Mouse (Mus musculus): Measurements from ENCODE around the gene Ankrd37. TPM values are rescaled to one million over a fixed set of nuclear protein-coding genes. Genes with fewer than 3 reads are reported as not detected.
A peak's percentile ranks its signal among the peaks of the same experiment; 100 is the strongest.

Ankrd37 gene
- polyA plus RNA-seq (2015; fragmentation: Nextera tagmentation; extraction: Ambion mirVana), result 30.8 and 31.8 TPM in 2 replicates

- no peak within 1 kb of the TSS for H3K9ac ChIP-seq
- H3K4me2 ChIP-seq, result no peak within 1 kb of the TSS
- no peaks in the 10 kb centered on the region for H3K4me1 ChIP-seq
- no peaks in the 10 kb centered on the region for H3K27me3 ChIP-seq (replicated peaks)
- no peak for ATAC-seq (ENCODE audit: insufficient read depth, low FRiP score, low read depth)
- no peaks in the 10 kb centered on the region for H3K9me3 ChIP-seq
- 0 out of 2 replicates have a peak within 1 kb of the TSS, but pooled peaks have one; percentile 22 for H3K27ac ChIP-seq
- H3K4me3 ChIP-seq (replicated peaks), result no peak within 1 kb of the TSS
- WGBS, result 63% methylated on average over 4 of the region's 4 CpGs
- no peaks in the 10 kb centered on the region for H3K36me3 ChIP-seq
Measured at GRCm38 (mm10) chr8:46005596-46005995, at the start of gene Ankrd37. Ankrd37 (minus strand) TSS chr8:46005707.

- H3K4me1 ChIP-seq, result no peaks in the 10 kb centered on the region
- no peak for ATAC-seq (ENCODE audit: insufficient read depth, low FRiP score, low read depth)
- H3K4me2 ChIP-seq, result no peak overlapping the region
- no peaks in the 10 kb centered on the region for H3K36me3 ChIP-seq
- H3K9me3 ChIP-seq, result no peaks in the 10 kb centered on the region
- 77% methylated on average over 13 of the region's 13 CpGs for WGBS
- H3K4me3 ChIP-seq (replicated peaks), result no peak overlapping the region
- H3K9ac ChIP-seq, result no peak overlapping the region
- no peak overlapping the region for H3K27ac ChIP-seq
- H3K27me3 ChIP-seq (replicated peaks), result no peaks in the 10 kb centered on the region
Measured at GRCm38 (mm10) chr8:46040260-46040659, 34.8 kb upstream of the Ankrd37 start.

- Histone ChIP-seq H3K9ac (no peak overlapping the region), H3K4me2 (no peak overlapping the region), H3K4me1 (no peaks in the 10 kb centered on the region), H3K9me3 (no peaks in the 10 kb centered on the region), H3K36me3 (no peaks in the 10 kb centered on the region), H3K27ac (no peak overlapping the region), H3K4me3 (replicated peaks) (no peak overlapping the region), H3K27me3 (replicated peaks) (no peaks in the 10 kb centered on the region)
- ATAC-seq (ENCODE audit: insufficient read depth, low FRiP score, low read depth), result no peak
- 69% methylated on average over 1 of the region's 1 CpGs for WGBS
Measured at GRCm38 (mm10) chr8:46039666-46040065, 34.2 kb upstream of the Ankrd37 start.

GRCm38 (mm10) chr8:46036217-46036616, 30.7 kb upstream of the Ankrd37 start:
- Histone ChIP-seq H3K9me3 (no peaks in the 10 kb centered on the region), H3K27me3 (replicated peaks) (no peaks in the 10 kb centered on the region), H3K9ac (no peak overlapping the region), H3K4me2 (no peak overlapping the region), H3K36me3 (0 out of 2 replicates have a peak, but pooled peaks cover 3% of the 10 kb centered on the region), H3K27ac (no peak overlapping the region), H3K4me1 (no peaks in the 10 kb centered on the region), H3K4me3 (replicated peaks) (no peak overlapping the region)
- 68% methylated on average over 11 of the region's 11 CpGs for WGBS
- no peak for ATAC-seq (ENCODE audit: insufficient read depth, low FRiP score, low read depth)

GRCm38 (mm10) chr8:46024392-46024791, 18.9 kb upstream of the Ankrd37 start:
- Histone ChIP-seq H3K4me2 (no peak overlapping the region), H3K9ac (no peak overlapping the region), H3K27me3 (replicated peaks) (no peaks in the 10 kb centered on the region), H3K4me3 (replicated peaks) (no peak overlapping the region), H3K36me3 (no peaks in the 10 kb centered on the region), H3K27ac (no peak overlapping the region), H3K4me1 (no peaks in the 10 kb centered on the region), H3K9me3 (no peaks in the 10 kb centered on the region)
- ATAC-seq (ENCODE audit: insufficient read depth, low FRiP score, low read depth), result no peak
- WGBS, result 44% methylated on average over 4 of the region's 4 CpGs

GRCm38 (mm10) chr8:46022758-46023157, 17.3 kb upstream of the Ankrd37 start:
- WGBS, result 94% methylated on average over 9 of the region's 9 CpGs
- no peak overlapping the region for H3K9ac ChIP-seq
- no peak overlapping the region for H3K27ac ChIP-seq
- no peaks in the 10 kb centered on the region for H3K27me3 ChIP-seq (replicated peaks)
- no peak overlapping the region for H3K4me3 ChIP-seq (replicated peaks)
- no peaks in the 10 kb centered on the region for H3K4me1 ChIP-seq
- no peak for ATAC-seq (ENCODE audit: insufficient read depth, low FRiP score, low read depth)
- no peak overlapping the region for H3K4me2 ChIP-seq
- H3K36me3 ChIP-seq, result no peaks in the 10 kb centered on the region
- H3K9me3 ChIP-seq, result no peaks in the 10 kb centered on the region

- no peaks in the 10 kb centered on the region for H3K36me3 ChIP-seq
- no peak overlapping the region for H3K27ac ChIP-seq
- H3K27me3 ChIP-seq (replicated peaks), result no peaks in the 10 kb centered on the region
- H3K4me3 ChIP-seq (replicated peaks), result no peak overlapping the region
- no peaks in the 10 kb centered on the region for H3K4me1 ChIP-seq
- no peaks in the 10 kb centered on the region for H3K9me3 ChIP-seq
- H3K4me2 ChIP-seq, result no peak overlapping the region
- no peak overlapping the region for H3K9ac ChIP-seq
- 85% methylated on average over 9 of the region's 9 CpGs for WGBS
- ATAC-seq (ENCODE audit: insufficient read depth, low FRiP score, low read depth), result no peak
Measured at GRCm38 (mm10) chr8:46022203-46022602, 16.7 kb upstream of the Ankrd37 start.

GRCm38 (mm10) chr8:46010746-46011680, 5.5 kb upstream of the Ankrd37 start:
- H3K27me3 ChIP-seq (replicated peaks), result no peaks in the 10 kb centered on the region
- H3K9me3 ChIP-seq, result no peaks in the 10 kb centered on the region
- H3K4me1 ChIP-seq, result peaks cover 9% of the 10 kb centered on the region; the same call in 1 of the 2 replicates
- peak overlapping the region; percentile 43 for H3K4me2 ChIP-seq
- H3K4me3 ChIP-seq (replicated peaks), result peak overlapping the region; percentile 7; the same call in 1 of the 2 replicates
- H3K36me3 ChIP-seq, result no peaks in the 10 kb centered on the region
- H3K9ac ChIP-seq, result no peak overlapping the region
- WGBS, result 12% methylated on average over 17 of the region's 17 CpGs
- H3K27ac ChIP-seq, result no peak overlapping the region
- no peak for ATAC-seq (ENCODE audit: insufficient read depth, low FRiP score, low read depth)

GRCm38 (mm10) chr8:46010306-46010705, 4.8 kb upstream of the Ankrd37 start:
- Histone ChIP-seq H3K9me3 (no peaks in the 10 kb centered on the region), H3K4me1 (peaks cover 9% of the 10 kb centered on the region; the same call in 1 of the 2 replicates), H3K27ac (no peak overlapping the region), H3K36me3 (no peaks in the 10 kb centered on the region), H3K27me3 (replicated peaks) (no peaks in the 10 kb centered on the region), H3K4me2 (peak overlapping the region; percentile 43), H3K4me3 (replicated peaks) (peak overlapping the region; percentile 7; the same call in 1 of the 2 replicates), H3K9ac (no peak overlapping the region)
- ATAC-seq (ENCODE audit: insufficient read depth, low FRiP score, low read depth), result no peak
- 66% methylated on average over 2 of the region's 2 CpGs for WGBS

- Histone ChIP-seq H3K36me3 (no peaks in the 10 kb centered on the region), H3K9ac (no peak overlapping the region), H3K27me3 (replicated peaks) (no peaks in the 10 kb centered on the region), H3K27ac (no peak overlapping the region), H3K4me1 (peaks cover 9% of the 10 kb centered on the region; the same call in 1 of the 2 replicates), H3K4me3 (replicated peaks) (no peak overlapping the region), H3K9me3 (no peaks in the 10 kb centered on the region), H3K4me2 (no peak overlapping the region)
- 40% methylated on average over 3 of the region's 3 CpGs for WGBS
- no peak for ATAC-seq (ENCODE audit: insufficient read depth, low FRiP score, low read depth)
Measured at GRCm38 (mm10) chr8:46007050-46007672, 1.7 kb upstream of the Ankrd37 start.

GRCm38 (mm10) chr8:45999784-46000705, 5.5 kb downstream of the Ankrd37 start:
- 5% methylated on average over 55 of the region's 55 CpGs for WGBS

More at GRCm38 (mm10) chr8:45999784-46000705, 5.5 kb downstream of the Ankrd37 start:
- H3K9ac ChIP-seq, result peak overlapping the region; percentile 35; the same call in 1 of the 2 replicates
- peaks cover 14% of the 10 kb centered on the region for H3K36me3 ChIP-seq
- H3K27ac ChIP-seq, result peak overlapping the region; percentile 97
- H3K27me3 ChIP-seq (replicated peaks), result no peaks in the 10 kb centered on the region
- peak; percentile 98 for ATAC-seq (ENCODE audit: insufficient read depth, low FRiP score, low read depth)
- peaks cover 4% of the 10 kb centered on the region; the same call in 1 of the 2 replicates for H3K4me1 ChIP-seq
- no peaks in the 10 kb centered on the region for H3K9me3 ChIP-seq
- peak overlapping the region; percentile 53 for H3K4me3 ChIP-seq (replicated peaks)
- H3K4me2 ChIP-seq, result peak overlapping the region; percentile 74

All from stomach, embryonic 15.5 days (tissue).